Mouse (Mus musculus) B cell, adult 2 months (primary cell): Measurements from ENCODE around the gene Tmem11.
"Not testable (repeated sequence)": the region's sequence is repeated elsewhere in the genome, so short reads cannot be mapped to it uniquely, and the experiment has no call there.

ENCODE experiments used
- DNase-seq, 2 experiments: peaks; one replicate each; pipeline ENCODE4 v3.0.0; 2022

Tmem11 gene

DNA sequence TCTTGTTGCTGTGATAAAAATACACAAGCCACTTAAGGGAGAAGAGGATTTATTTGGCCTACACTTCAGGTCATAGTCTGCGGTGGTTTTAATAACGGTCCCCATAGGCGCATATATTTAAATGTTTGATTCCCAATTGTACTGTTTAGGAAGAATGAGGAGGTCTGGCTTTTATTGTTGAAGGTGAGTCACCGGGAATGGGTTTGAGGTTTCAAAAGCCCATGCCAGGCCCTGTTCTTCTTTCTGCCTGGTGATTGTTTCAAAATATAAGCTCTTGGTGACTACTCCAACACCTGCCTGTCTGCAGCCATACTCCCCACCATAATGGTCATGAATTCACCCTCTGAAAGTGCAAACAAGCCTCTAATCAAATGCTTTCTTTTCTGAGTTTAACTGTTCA, 1.5 kb upstream of the Tmem11 start:
- no peak for DNase-seq

- peak; percentile 74 to 77 for DNase-seq
These were observed 351 bp upstream of the Tmem11 start for GRCm38 (mm10) chr11:60879423-60879822.

- DNase-seq, result peak in 1 of 2 experiments; percentile 41
These were observed 938 bp downstream of the Tmem11 start for GRCm38 (mm10) chr11:60878056-60878612.

- no peak for DNase-seq
These were observed 6.0 kb downstream of the Tmem11 start for GRCm38 (mm10) chr11:60873101-60873500.

- DNase-seq, result no peak
These were observed 7.7 kb downstream of the Tmem11 start for GRCm38 (mm10) chr11:60871409-60871808.

- DNase-seq, result not testable (repeated sequence)
These were observed 9.6 kb downstream of the Tmem11 start for GRCm38 (mm10) chr11:60869471-60869870.

DNA sequence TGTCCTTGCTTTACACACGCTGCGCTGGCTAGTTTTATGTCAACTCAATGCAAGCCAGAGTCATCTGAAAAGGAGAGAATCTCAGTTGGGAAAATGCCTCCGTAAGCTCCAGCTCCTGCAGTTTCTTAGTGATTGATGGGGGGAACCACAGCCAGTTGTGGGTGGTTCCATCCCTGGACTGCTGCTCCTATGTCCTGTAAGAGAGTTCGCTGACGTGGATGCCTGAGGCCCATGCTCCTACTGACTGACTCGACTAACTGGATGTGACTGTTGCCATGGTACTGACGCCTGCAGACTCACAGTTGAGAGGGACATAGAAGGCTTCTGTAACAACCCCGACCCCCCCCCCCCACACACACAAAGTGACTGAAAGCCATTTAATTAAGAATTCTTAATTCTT, 11.2 kb downstream of the Tmem11 start:
- no peak for DNase-seq

- no peak for DNase-seq
These were observed 11.6 kb downstream of the Tmem11 start for GRCm38 (mm10) chr11:60867456-60867855.

DNA sequence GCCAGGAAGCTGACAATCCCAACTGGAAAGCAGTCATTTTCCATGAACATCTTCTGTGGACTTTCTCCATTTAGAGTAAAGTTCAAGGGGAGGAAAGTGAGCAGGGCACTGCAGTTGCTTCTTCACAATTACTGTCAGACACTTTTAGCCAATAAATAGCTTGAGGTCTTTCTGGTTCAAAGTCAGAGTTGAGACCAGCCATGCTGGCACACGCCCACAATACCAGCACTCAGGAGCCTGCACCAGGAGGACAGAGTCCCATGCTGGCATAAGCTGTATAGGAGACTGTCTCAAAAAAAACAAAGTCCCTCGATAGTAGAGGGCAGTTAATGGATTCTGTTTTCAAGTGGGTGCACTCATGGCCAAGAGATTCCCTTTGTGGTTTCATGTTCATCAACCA, 13.1 kb downstream of the Tmem11 start:
- DNase-seq, result no peak

- DNase-seq, result no peak
These were observed 14.2 kb downstream of the Tmem11 start for GRCm38 (mm10) chr11:60864916-60865315.

GRCm38 (mm10) chr11:60864166-60864565, 14.9 kb downstream of the Tmem11 start:
- DNase-seq, result no peak

DNA sequence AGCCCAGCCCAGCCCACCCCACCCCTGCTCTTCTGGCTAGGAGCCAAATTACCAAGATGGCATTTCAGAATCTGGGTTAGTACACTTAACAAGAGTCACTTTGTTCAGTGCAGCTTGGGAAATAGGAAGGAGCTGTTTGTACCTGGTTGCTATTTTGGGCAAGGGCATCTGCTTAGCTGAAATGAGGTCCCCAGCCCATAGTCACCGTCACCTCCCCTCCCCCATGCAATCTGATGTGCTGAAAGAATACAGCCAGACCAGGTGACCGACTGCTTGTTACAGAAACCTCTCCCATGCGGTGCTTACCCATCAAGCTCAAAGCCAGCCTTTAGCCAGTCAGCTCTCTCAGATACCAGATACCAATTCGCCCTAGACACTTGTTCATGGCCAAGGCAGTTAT, 15.9 kb downstream of the Tmem11 start:
- DNase-seq, result no peak

- DNase-seq, result no peak
These were observed 17.1 kb downstream of the Tmem11 start for GRCm38 (mm10) chr11:60861993-60862392.

GRCm38 (mm10) chr11:60856587-60856986, 22.5 kb downstream of the Tmem11 start:
- DNase-seq, result no peak

GRCm38 (mm10) chr11:60845415-60845814, 33.7 kb downstream of the Tmem11 start:
- DNase-seq, result no peak

GRCm38 (mm10) chr11:60843412-60843811, 35.7 kb downstream of the Tmem11 start:
- DNase-seq, result no peak

DNA sequence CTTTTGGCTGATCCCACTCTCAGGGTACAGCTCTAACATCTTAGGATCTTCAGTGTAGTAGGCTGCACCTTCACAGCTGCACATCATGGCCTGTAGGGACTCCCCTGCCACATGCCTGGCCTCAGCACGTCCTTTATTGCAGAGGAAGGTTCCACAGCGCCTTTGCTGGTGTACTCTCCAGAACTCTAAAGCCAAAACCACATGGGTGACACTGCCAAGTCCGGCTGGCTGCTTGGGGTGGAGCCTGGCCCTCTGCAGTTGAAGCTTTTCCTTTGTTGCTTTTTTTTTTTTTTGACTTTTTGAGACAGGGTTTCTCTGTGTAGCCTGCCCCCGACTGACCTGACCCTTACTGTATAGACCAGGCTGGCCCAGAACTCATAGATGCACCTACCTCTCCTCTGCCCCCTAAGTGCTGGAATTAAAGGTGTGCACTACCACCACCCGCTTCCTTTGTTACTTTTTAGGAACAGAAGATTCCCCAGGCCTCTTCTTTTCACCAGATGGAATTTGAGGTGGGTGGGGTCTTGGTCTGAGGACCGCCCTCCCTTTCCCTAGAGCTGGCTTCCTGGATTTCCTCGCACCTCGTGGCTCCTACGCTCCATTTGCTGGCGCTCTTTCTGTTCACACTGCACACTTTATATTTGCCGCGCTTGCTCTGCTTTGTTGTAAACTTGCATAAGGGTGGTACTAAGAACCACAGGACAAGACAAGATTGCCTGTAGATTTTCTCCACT, 37.4 kb downstream of the Tmem11 start:
- DNase-seq, result no peak

DNA sequence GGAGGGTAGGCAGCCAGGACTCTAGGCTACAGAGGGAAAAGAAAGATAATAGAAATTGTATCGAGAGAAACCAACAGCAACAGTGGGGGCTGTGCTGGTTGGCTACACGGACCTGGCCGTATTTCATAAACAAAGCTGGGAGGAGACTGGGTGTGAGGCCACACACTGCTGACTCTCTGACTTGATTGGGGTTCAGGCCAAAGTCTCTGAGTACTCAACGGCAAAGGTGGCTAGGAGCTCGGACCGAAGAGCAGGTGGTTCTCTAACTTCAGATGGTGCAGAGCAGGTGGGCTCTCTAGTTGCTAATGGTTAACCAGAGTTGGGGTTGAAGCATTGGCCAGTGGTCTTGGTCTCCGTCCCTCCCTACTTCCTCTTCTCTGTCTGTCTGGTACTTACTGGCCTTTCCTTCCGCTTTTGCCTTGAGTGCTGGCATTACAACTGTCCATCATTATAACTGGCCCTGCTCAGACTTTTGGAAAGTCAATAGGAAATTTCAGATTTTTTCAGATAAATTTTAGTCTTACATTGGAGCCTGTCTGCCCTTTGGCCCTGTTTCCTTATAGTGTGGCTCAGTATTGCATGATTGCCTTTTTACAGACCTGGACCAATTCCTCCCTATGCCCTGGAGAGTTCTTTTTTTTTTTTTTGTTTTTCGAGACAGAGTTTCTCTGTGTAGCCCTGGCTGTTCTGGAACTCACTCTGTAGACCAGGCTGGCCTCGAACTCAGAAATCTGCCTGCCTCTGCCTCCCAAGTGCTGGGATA, 41.2 kb downstream of the Tmem11 start:
- DNase-seq, result no peak

- DNase-seq, result no peak
These were observed 42.2 kb downstream of the Tmem11 start for GRCm38 (mm10) chr11:60836897-60837296.

- DNase-seq, result peak; percentile 82 to 84
These were observed 48.5 kb downstream of the Tmem11 start, which contains the start of gene Dhrs7b for GRCm38 (mm10) chr11:60830433-60831052. TSS of gene Dhrs7b (plus strand) at chr11:60830631.

GRCm38 (mm10) chr11:60828903-60829302, 50.2 kb downstream of the Tmem11 start:
- no peak for DNase-seq

DNA sequence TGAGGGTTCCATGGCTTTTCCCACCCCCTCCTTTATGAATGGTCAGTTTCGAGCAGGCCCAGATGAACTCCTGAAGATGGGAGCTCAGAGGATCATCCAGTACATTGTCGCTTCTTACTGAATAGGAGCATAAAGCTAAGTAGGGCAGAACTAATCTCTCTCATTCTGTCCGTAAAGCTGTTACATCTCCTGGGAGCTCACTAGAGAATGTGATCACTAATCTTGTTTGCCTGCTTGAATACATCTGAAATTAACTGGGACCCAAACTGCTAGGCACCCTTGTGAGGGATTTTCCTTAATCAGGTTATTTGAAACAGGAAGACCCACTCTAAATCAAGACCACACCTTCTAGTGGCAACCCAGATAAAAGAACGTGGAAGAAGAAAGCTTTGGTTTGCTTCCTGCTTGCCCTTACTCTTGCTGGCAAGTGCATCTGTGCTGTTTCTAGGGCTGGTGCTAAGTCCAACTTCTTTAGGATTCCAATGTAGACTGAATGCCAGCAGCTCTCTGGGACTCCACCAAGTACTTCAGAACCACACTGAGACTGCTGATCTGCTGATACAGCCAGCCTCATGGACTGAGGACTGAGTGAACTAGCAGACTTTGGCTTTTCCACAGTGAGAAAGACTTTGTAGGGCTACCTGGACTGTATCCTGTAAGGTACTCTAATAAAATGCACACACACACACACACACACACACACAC, 51.7 kb downstream of the Tmem11 start:
- no peak for DNase-seq

GRCm38 (mm10) chr11:60826700-60827099, 52.4 kb downstream of the Tmem11 start:
- no peak for DNase-seq
